Mouse (Mus musculus): ENCODE measurements around the gene Phpt1. TPM values are rescaled to one million over a fixed set of nuclear protein-coding genes. Genes with fewer than 3 reads are reported as not detected.

The Phpt1 gene
- polyA plus RNA-seq, 1 experiment, result 102 TPM

- no peak overlapping the region for H3K27ac ChIP-seq (ENCODE audit: control insufficient read depth, insufficient read depth, low read depth, low read length)
- no peaks in the 10 kb centered on the region for H3K36me3 ChIP-seq (ENCODE audit: control insufficient read depth, insufficient read depth, low read length)
- no peaks in the 10 kb centered on the region for H3K27me3 ChIP-seq (ENCODE audit: control insufficient read depth, insufficient read depth, low read length)
Measured at GRCm38 (mm10) chr2:25577951-25578795, 3.1 kb upstream of the Phpt1 start.

DNA sequence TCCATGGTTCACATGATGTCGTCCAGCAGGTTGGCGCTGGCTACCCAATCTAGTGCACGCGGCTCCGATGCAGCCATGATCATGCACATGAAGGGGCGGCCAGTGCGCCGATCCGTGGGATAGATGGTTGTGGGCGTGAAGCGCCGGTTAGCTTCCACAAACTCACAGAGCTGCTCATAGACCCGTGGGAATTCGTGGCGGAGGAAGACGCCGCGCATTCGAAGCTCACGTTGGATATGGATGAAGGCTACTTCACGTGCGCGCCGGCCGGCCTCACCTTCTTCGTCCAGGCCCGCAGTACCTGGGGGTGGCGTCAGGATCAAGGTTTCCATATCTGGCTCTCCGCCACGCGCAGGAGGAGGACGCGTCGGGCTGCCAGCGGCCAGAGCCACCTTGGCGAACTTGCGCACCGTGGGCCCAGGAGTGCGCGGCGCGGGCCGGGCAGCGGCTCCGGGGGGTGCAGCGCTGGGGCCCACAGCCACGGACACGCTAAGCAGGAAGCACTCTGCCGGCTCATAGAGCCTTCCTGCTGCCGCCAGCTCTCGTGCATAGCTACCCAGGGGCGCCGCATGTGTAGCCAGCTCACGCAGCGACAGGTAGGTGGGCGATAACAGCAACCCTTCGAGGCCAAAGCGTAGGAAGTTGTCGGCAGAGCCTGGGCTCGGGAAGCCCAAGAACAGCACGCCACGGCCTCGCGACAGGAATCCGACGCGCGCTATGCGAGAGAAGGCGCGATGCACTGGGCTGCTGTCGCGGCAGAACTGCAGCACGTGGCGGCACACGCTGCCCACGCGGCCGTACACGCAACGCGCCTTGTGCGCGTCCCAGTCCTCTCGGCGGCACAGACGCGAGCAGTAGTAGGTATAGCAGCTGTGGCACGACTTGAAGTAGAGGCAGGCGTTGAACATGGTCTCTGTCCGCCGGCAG lies 2.2 kb upstream of the Phpt1 start:
- Histone ChIP-seq H3K27ac (ENCODE audit: control insufficient read depth, insufficient read depth, low read depth, low read length) (no peak overlapping the region), H3K4me3 (ENCODE audit: control insufficient read depth, low read depth, low read length) (peak overlapping the region; percentile 37), H3K27me3 (ENCODE audit: control insufficient read depth, insufficient read depth, low read length) (no peaks in the 10 kb centered on the region), H3K36me3 (ENCODE audit: control insufficient read depth, insufficient read depth, low read length) (no peaks in the 10 kb centered on the region), H3K4me1 (ENCODE audit: control insufficient read depth, insufficient read depth, low read length) (peaks cover 61% of the 10 kb centered on the region)
- TF ChIP-seq POLR2A (IDR thresholded peaks at IDR 0.05; ENCODE audit: control insufficient read depth, low read depth, low read length) (no peak), CTCF (IDR thresholded peaks at IDR 0.05; ENCODE audit: control insufficient read depth, insufficient read depth, insufficient replicate concordance, low read depth, low read length) (no peak)

More at GRCm38 (mm10) chr2:25577951-25578795, 3.1 kb upstream of the Phpt1 start:
- Histone ChIP-seq H3K4me3 (ENCODE audit: control insufficient read depth, low read depth, low read length) (peak overlapping the region; percentile 37), H3K4me1 (ENCODE audit: control insufficient read depth, insufficient read depth, low read length) (peaks cover 61% of the 10 kb centered on the region)
- TF ChIP-seq POLR2A (IDR thresholded peaks at IDR 0.05; ENCODE audit: control insufficient read depth, low read depth, low read length) (no peak), CTCF (IDR thresholded peaks at IDR 0.05; ENCODE audit: control insufficient read depth, insufficient read depth, insufficient replicate concordance, low read depth, low read length) (no peak)

DNA sequence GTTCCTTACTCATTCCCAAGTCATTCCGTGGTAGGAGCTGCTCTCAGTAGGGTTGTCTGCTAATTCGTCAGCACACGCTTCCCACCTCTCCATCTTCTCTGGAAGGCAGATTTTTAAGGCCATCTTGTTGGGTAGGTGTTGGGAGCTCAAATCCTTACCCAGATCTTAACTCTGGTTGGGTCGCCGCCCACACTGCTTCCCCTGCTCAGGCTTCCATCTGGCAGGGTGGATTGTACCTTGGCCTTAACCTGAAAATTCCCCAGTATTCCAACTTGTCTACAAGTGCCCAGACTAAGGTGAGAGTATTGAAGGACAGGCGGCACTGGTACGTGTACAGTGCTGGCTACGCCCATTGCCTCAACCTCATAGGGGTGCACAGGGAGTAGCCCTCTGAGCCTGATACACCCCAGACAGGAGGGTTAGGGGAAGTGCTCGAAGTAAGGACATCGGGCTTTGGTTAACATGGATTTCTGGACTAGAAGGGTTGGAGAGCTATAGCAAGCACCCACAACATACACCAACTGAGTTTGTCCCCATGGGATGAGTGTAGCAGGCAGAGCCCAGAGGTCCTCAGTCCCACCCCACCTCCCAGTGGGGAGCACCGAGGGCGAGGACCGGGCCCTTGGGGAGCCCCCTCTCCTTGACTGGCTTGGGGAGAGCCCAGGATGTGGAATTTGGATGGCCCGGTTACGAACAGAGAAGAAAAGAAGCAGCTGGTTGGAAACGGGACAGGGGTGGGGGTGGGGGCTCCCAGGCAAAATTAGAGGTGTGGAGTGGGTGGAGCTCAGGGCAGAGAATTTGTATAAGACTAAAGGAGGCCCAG lies 1.2 kb upstream of the Phpt1 start:
- Histone ChIP-seq H3K27ac (ENCODE audit: control insufficient read depth, insufficient read depth, low read depth, low read length) (no peak overlapping the region), H3K27me3 (ENCODE audit: control insufficient read depth, insufficient read depth, low read length) (no peaks in the 10 kb centered on the region), H3K4me1 (ENCODE audit: control insufficient read depth, insufficient read depth, low read length) (peaks cover 58% of the 10 kb centered on the region), H3K36me3 (ENCODE audit: control insufficient read depth, insufficient read depth, low read length) (no peaks in the 10 kb centered on the region), H3K4me3 (ENCODE audit: control insufficient read depth, low read depth, low read length) (no peak overlapping the region)
- TF ChIP-seq POLR2A (IDR thresholded peaks at IDR 0.05; ENCODE audit: control insufficient read depth, low read depth, low read length), result no peak

DNA sequence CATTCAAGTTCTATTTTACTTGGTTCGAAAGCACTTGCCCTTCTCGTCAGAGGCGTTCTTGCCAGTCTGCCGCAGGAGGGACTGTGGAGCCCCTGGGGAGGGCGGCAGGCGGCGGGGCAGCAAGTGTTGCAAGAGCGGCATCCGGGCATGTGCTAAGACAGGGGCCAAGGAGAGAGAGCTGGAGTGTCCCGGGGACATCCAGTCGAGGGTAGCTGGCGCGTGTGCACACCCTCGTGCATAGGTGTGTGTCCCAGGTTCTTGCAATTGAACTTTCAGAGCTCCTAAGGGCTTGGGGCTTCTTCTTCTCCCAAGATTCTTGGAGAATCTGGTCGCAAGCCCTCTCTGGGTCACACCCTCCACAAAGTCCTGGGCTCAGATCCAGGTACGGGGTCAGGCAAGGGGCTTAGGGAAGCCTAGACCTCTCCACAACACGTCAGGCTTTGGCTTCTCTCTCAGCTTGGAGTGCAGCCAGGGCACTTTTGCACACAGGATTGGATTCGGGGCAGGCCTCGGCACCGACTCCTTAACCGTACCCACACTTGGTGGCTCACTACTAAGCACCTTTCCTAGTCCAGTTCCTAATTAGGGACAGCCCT lies 506 bp upstream of the Phpt1 start:
- no peaks in the 10 kb centered on the region for H3K27me3 ChIP-seq (ENCODE audit: control insufficient read depth, insufficient read depth, low read length)
- TF ChIP-seq POLR2A (IDR thresholded peaks at IDR 0.05; ENCODE audit: control insufficient read depth, low read depth, low read length) (no peak), CTCF (IDR thresholded peaks at IDR 0.05; ENCODE audit: control insufficient read depth, insufficient read depth, insufficient replicate concordance, low read depth, low read length) (no peak)
- no peak overlapping the region for H3K27ac ChIP-seq (ENCODE audit: control insufficient read depth, insufficient read depth, low read depth, low read length)
- no peaks in the 10 kb centered on the region for H3K36me3 ChIP-seq (ENCODE audit: control insufficient read depth, insufficient read depth, low read length)
- peaks cover 54% of the 10 kb centered on the region for H3K4me1 ChIP-seq (ENCODE audit: control insufficient read depth, insufficient read depth, low read length)
- peak overlapping the region; percentile 5; the same call in 1 of the 2 replicates for H3K4me3 ChIP-seq (ENCODE audit: control insufficient read depth, low read depth, low read length)

DNA sequence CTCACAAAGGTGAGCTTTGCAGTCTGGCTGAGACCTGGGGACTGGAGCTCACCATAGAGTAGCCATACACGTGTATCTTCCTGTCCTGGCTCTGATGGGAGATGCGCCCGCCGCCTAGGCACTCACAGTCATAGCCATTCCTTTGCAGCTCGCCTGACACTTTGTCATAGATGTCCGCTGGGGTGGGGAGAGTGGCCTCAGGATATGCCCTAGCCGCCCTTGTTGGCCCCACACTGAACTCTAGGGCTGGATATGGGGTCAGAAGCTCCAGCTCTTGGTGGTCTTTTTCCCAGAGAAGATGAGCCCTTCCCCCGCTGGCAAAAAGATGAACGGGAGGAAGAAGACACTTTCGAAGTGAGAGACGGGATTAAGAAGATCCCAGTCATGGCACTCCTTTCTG lies 888 bp downstream of the Phpt1 start:
- peaks cover 44% of the 10 kb centered on the region for H3K4me1 ChIP-seq (ENCODE audit: control insufficient read depth, insufficient read depth, low read length)
- peak overlapping the region; percentile 80 for H3K4me3 ChIP-seq (ENCODE audit: control insufficient read depth, low read depth, low read length)
- H3K27me3 ChIP-seq (ENCODE audit: control insufficient read depth, insufficient read depth, low read length), result no peaks in the 10 kb centered on the region
- TF ChIP-seq POLR2A (IDR thresholded peaks at IDR 0.05; ENCODE audit: control insufficient read depth, low read depth, low read length) (no peak), CTCF (IDR thresholded peaks at IDR 0.05; ENCODE audit: control insufficient read depth, insufficient read depth, insufficient replicate concordance, low read depth, low read length) (no peak)
- peak overlapping the region; percentile 45 for H3K27ac ChIP-seq (ENCODE audit: control insufficient read depth, insufficient read depth, low read depth, low read length)
- H3K36me3 ChIP-seq (ENCODE audit: control insufficient read depth, insufficient read depth, low read length), result no peaks in the 10 kb centered on the region

DNA sequence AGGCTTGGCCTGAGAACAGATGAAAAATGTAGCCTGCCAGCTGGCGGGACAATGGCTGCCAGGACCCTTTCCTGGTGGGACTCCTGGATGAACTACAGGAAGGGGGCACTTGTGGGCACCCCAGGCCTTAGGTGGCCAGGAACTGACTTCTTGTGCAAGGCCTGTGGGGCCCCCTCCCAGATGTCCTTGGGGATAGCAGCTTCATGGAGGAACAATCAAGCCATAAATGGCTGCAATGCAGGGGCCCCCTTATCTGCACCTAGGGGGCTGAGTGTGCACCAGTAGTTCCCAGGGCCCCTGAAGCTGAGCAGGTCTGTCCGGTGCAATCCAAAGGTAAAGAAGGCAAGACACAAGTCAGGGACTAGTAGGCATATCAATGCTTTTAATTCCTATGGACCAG lies 2.0 kb downstream of the Phpt1 start:
- Histone ChIP-seq H3K36me3 (ENCODE audit: control insufficient read depth, insufficient read depth, low read length) (no peaks in the 10 kb centered on the region), H3K4me3 (ENCODE audit: control insufficient read depth, low read depth, low read length) (no peak overlapping the region), H3K27ac (ENCODE audit: control insufficient read depth, insufficient read depth, low read depth, low read length) (no peak overlapping the region), H3K4me1 (ENCODE audit: control insufficient read depth, insufficient read depth, low read length) (peaks cover 36% of the 10 kb centered on the region), H3K27me3 (ENCODE audit: control insufficient read depth, insufficient read depth, low read length) (no peaks in the 10 kb centered on the region)
- no peak for TF ChIP-seq POLR2A (IDR thresholded peaks at IDR 0.05; ENCODE audit: control insufficient read depth, low read depth, low read length)
- no peak for TF ChIP-seq CTCF (IDR thresholded peaks at IDR 0.05; ENCODE audit: control insufficient read depth, insufficient read depth, insufficient replicate concordance, low read depth, low read length)
